Mouse (Mus musculus) lung, embryonic 15.5 days (tissue): ENCODE measurements around the gene Eddm3b. TPM values are rescaled to one million over a fixed set of nuclear protein-coding genes. Genes with fewer than 3 reads are reported as not detected.

Source experiments
- ATAC-seq: fragments of 200-750 bp; cut with Nextera tagmentation; 2 replicates; pipeline ENCODE4 v1.8.0; 2017; ENCODE audit warnings: moderate number of reproducible peaks, borderline replicate concordance; ENCODE audit not compliant: low FRiP score, low TSS enrichment; ENCODE audit errors: extremely low read depth
- H3K27ac ChIP-seq: fragments of 300-500 bp; sonication (generic); 2 replicates; pipeline ENCODE4 v1.5.1; 2015; ENCODE audit warnings: moderate library complexity, mild to moderate bottlenecking, inconsistent platforms
- H3K27me3 ChIP-seq: fragments of 300-500 bp; sonication (generic); 2 replicates; pipeline ENCODE4 v1.6.1; 2015; ENCODE audit warnings: inconsistent platforms
- H3K36me3 ChIP-seq: fragments of 300-500 bp; sonication (generic); 2 replicates; pipeline ENCODE4 v1.6.1; 2015; ENCODE audit warnings: inconsistent platforms
- H3K4me1 ChIP-seq: fragments of 300-500 bp; sonication (generic); 2 replicates; pipeline ENCODE4 v1.6.1; 2015; ENCODE audit warnings: inconsistent platforms
- H3K4me2 ChIP-seq: fragments of 300-500 bp; sonication (generic); 2 replicates; pipeline ENCODE4 v1.6.1; 2015; ENCODE audit warnings: inconsistent platforms, mild to moderate bottlenecking, moderate library complexity
- H3K4me3 ChIP-seq: fragments of 300-500 bp; sonication (generic); 2 replicates; pipeline ENCODE4 v1.5.1; 2015; ENCODE audit warnings: mild to moderate bottlenecking, inconsistent platforms
- H3K9ac ChIP-seq: fragments of 300-500 bp; sonication (generic); 2 replicates; pipeline ENCODE4 v1.6.1; 2015; ENCODE audit warnings: inconsistent platforms
- H3K9me3 ChIP-seq: fragments of 300-500 bp; sonication (generic); 2 replicates; pipeline ENCODE4 v1.6.1; 2016; ENCODE audit warnings: inconsistent platforms
- WGBS: fragments of 180-500 bp; shearing (Covaris S2); methylation state at CpG from one replicate; pipeline ENCODE4 v1.1.7; 2015; 5-methylcytosine and 5-hydroxymethylcytosine counted together
- polyA plus RNA-seq: library from polyadenylated mRNA; unstranded; fragments of >200 nt; fragmentation: Nextera tagmentation; extraction: Ambion mirVana; gene quantifications from 2 replicates; pipeline ENCODE4 v1.2.1, GENCODE M21; 2015

Eddm3b gene
- polyA plus RNA-seq, 1 experiment from 2014 or later = not detected

- H3K4me3 ChIP-seq = no peak overlapping the region
- H3K27ac ChIP-seq = no peak overlapping the region
- H3K4me2 ChIP-seq = no peak overlapping the region
- no peak overlapping the region for H3K9ac ChIP-seq
- H3K36me3 ChIP-seq = no peaks in the 10 kb centered on the region
- WGBS = 67% methylated on average over 9 of the region's 9 CpGs
- H3K27me3 ChIP-seq = no peaks in the 10 kb centered on the region
- no peak for ATAC-seq
- H3K9me3 ChIP-seq = no peaks in the 10 kb centered on the region
- H3K4me1 ChIP-seq = no peaks in the 10 kb centered on the region
Observed at GRCm38 (mm10) chr14:51128775-51129623, 14.8 kb downstream of the Eddm3b start.

- 58% methylated on average over 4 of the region's 4 CpGs for WGBS
Observed at GRCm38 (mm10) chr14:51129624-51129975, 15.4 kb downstream of the Eddm3b start.

DNA sequence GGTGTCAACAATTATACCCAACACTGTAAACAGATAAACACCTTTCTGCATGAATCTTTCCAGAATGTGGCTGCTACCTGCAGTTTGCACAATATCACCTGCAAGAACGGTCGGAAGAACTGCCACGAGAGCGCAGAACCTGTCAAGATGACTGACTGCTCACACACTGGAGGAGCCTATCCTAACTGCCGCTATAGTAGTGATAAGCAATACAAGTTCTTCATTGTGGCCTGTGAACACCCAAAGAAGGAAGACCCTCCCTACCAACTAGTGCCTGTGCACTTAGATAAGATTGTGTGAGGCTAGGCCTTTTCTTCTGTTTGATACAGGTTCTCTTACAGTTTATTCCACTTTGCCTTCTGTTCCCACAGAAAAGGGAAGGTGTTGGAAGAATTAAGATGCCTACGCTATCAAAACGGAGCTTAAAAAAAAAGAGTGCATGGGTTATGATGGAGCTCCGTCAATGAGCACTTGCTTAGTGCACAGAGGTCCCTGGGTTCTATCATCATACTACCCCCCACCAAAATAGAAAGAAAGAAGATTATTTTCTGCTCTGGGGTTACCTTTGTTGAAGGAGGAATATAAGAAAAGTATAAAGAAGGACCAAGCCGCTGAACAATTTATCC is 16.2 kb downstream of the Eddm3b start:
- Histone ChIP-seq H3K4me2 (no peak overlapping the region), H3K27ac (no peak overlapping the region), H3K4me3 (no peak overlapping the region), H3K9me3 (no peaks in the 10 kb centered on the region), H3K36me3 (no peaks in the 10 kb centered on the region), H3K4me1 (no peaks in the 10 kb centered on the region), H3K9ac (no peak overlapping the region), H3K27me3 (no peaks in the 10 kb centered on the region)
- ATAC-seq = no peak
- 62% methylated on average over 9 of the region's 9 CpGs for WGBS

More at GRCm38 (mm10) chr14:51129624-51129975, 15.4 kb downstream of the Eddm3b start:
- Histone ChIP-seq H3K36me3 (no peaks in the 10 kb centered on the region), H3K4me3 (no peak overlapping the region), H3K9ac (no peak overlapping the region), H3K9me3 (no peaks in the 10 kb centered on the region), H3K4me2 (no peak overlapping the region), H3K4me1 (no peaks in the 10 kb centered on the region), H3K27me3 (no peaks in the 10 kb centered on the region), H3K27ac (no peak overlapping the region)
- no peak for ATAC-seq

DNA sequence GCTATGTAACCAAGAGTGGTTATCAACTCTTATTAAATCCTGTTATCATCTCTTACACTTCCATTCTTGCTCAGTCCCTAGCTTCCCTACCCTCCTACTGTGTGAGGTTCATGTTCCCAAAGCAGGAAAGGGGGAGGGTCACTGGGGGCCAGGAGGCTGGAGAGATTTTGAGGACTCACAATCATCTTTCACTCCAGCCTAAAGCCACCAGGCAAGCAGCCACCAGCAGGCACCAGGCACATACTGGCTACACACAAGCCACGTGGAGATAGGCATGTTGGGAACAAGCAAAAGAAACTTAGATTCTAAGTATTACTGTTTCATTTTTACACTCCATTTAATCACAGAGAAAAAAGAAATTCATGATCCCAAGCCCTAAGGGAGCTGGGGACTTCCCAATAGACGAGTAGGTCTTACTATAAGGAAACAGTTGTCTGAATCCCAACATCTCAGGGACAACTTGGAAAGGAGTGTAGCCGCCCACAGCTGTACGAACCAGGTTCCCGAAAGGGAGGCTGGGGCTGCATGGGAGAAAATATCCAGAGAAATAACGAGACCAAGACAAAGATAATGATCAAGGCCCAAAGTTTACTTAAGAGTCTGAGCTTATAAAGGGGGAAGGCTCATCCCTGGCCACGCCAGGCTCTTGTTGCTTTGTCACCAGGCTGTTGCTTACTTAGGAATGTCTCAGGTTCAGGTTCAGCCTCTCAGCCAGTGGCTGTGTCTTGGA is 17.0 kb downstream of the Eddm3b start:
- Histone ChIP-seq H3K9me3 (no peaks in the 10 kb centered on the region), H3K9ac (no peak overlapping the region), H3K4me2 (no peak overlapping the region), H3K4me3 (no peak overlapping the region), H3K4me1 (no peaks in the 10 kb centered on the region), H3K27me3 (no peaks in the 10 kb centered on the region), H3K27ac (no peak overlapping the region), H3K36me3 (no peaks in the 10 kb centered on the region)
- ATAC-seq = no peak
- 69% methylated on average over 7 of the region's 7 CpGs for WGBS

DNA sequence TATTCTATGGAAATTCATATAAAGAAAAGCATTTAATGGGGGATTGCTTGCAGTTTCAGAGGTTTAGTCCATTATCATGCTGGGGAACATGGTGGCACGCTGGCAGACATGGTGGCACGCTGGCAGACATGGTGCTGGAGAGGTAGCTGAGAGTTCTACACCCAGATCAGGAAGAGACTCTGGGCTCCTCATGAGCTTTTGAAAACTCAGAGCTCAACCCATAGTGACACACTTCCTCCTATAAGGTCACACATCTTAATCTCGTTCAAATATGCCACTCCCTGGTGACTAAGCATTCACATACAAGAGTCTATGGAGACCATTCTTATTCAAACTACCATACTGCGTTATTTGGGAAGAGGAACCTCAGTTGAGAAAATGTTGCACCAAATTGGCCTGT is 18.1 kb downstream of the Eddm3b start:
- no peak for ATAC-seq
- Histone ChIP-seq H3K4me3 (no peak overlapping the region), H3K27ac (no peak overlapping the region), H3K9ac (no peak overlapping the region), H3K36me3 (no peaks in the 10 kb centered on the region), H3K9me3 (no peaks in the 10 kb centered on the region), H3K4me1 (no peaks in the 10 kb centered on the region), H3K4me2 (no peak overlapping the region), H3K27me3 (no peaks in the 10 kb centered on the region)
- WGBS = 91% methylated on average over 4 of the region's 4 CpGs

- Histone ChIP-seq H3K9ac (no peak overlapping the region), H3K27me3 (no peaks in the 10 kb centered on the region), H3K9me3 (no peaks in the 10 kb centered on the region), H3K4me2 (no peak overlapping the region), H3K27ac (no peak overlapping the region), H3K4me1 (no peaks in the 10 kb centered on the region), H3K4me3 (no peak overlapping the region), H3K36me3 (no peaks in the 10 kb centered on the region)
- WGBS = 62% methylated on average over 2 of the region's 2 CpGs
- ATAC-seq = no peak
Observed at GRCm38 (mm10) chr14:51140342-51140741, 26.1 kb downstream of the Eddm3b start.

- ATAC-seq = no peak
- no peak overlapping the region for H3K4me2 ChIP-seq
- H3K27me3 ChIP-seq = no peaks in the 10 kb centered on the region
- no peak overlapping the region for H3K9ac ChIP-seq
- no peak overlapping the region for H3K27ac ChIP-seq
- H3K36me3 ChIP-seq = no peaks in the 10 kb centered on the region
- no peak overlapping the region for H3K4me3 ChIP-seq
- 84% methylated on average over 4 of the region's 4 CpGs for WGBS
- no peaks in the 10 kb centered on the region for H3K9me3 ChIP-seq
- H3K4me1 ChIP-seq = no peaks in the 10 kb centered on the region
Observed at GRCm38 (mm10) chr14:51142119-51142518, 27.9 kb downstream of the Eddm3b start.

DNA sequence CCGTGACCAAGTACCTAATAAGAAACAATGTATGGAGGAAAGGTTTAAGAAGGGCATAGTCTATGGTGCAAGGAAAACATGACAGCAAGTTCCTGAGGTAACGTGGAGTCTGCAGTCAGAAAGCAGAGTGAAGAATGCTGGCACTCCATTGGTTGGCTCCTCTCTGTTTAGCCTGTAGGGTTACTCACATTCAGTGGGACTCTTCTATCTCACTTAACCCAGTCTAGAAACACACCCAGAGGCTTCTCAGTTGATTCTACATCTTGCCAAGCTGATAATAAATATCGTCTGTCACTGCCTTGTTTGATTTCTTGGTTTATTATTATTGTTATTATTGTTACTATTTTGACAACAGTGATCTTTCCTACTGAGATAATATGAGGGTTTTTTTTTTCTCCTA is 28.3 kb downstream of the Eddm3b start:
- WGBS = 73% methylated on average over 3 of the region's 3 CpGs

DNA sequence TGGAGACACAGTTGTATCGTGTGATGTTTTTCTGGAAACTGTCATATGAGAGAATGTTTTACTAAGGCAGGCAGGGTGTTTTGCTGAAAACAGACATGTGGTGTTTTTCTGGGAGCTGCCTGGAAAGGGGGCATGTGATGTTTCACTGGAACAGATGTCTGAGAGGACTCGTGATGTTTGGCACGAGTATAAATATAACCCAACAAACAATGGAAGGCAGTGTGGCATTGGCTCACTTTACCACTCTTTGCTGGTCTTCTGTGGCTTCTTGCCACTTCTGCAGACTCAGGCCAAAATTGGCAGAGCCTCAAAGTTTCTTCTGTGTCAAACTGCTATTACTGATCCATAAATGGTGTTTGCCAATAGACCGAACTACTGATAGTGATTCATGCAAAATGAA is 29.1 kb downstream of the Eddm3b start:
- Histone ChIP-seq H3K36me3 (no peaks in the 10 kb centered on the region), H3K4me1 (no peaks in the 10 kb centered on the region), H3K27ac (no peak overlapping the region), H3K4me3 (no peak overlapping the region), H3K9me3 (no peaks in the 10 kb centered on the region), H3K4me2 (no peak overlapping the region), H3K9ac (no peak overlapping the region), H3K27me3 (no peaks in the 10 kb centered on the region)
- ATAC-seq = no peak
- 46% methylated on average over 4 of the region's 4 CpGs for WGBS

More for the DNA sequence above, 28.3 kb downstream of the Eddm3b start:
- H3K4me2 ChIP-seq = no peak overlapping the region
- H3K4me1 ChIP-seq = no peaks in the 10 kb centered on the region
- no peak overlapping the region for H3K9ac ChIP-seq
- H3K36me3 ChIP-seq = no peaks in the 10 kb centered on the region
- H3K27me3 ChIP-seq = no peaks in the 10 kb centered on the region
- H3K4me3 ChIP-seq = no peak overlapping the region
- ATAC-seq = no peak
- no peak overlapping the region for H3K27ac ChIP-seq
- no peaks in the 10 kb centered on the region for H3K9me3 ChIP-seq

DNA sequence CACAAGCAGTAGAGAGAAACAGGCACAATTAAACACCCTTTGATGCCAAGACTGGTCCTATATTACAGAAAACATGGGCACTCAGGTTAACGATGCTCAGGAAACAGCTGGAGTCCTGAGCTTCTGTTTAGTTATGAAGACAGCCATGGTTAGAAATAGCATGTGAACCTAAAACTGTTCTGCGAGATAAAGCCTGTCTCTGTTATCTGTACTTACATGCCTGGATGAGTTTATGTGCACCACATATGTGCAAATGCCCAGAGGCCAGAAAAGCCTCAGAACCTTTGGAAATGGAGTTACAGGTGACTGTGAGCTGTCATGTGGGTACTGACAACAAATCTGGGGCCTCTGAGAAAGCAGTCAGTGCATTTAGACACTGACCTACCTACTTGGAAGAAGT is 29.7 kb downstream of the Eddm3b start:
- WGBS = 67% methylated on average over 2 of the region's 2 CpGs
- Histone ChIP-seq H3K4me3 (no peak overlapping the region), H3K4me2 (no peak overlapping the region), H3K27ac (no peak overlapping the region), H3K4me1 (no peaks in the 10 kb centered on the region), H3K9ac (no peak overlapping the region), H3K36me3 (no peaks in the 10 kb centered on the region), H3K9me3 (no peaks in the 10 kb centered on the region), H3K27me3 (no peaks in the 10 kb centered on the region)
- ATAC-seq = no peak

GRCm38 (mm10) chr14:51144451-51144850 is 30.2 kb downstream of the Eddm3b start:
- H3K9me3 ChIP-seq = no peaks in the 10 kb centered on the region
- H3K27me3 ChIP-seq = no peaks in the 10 kb centered on the region
- H3K4me3 ChIP-seq = no peak overlapping the region
- ATAC-seq = no peak
- 90% methylated on average over 4 of the region's 4 CpGs for WGBS
- H3K27ac ChIP-seq = no peak overlapping the region
- H3K36me3 ChIP-seq = no peaks in the 10 kb centered on the region
- no peaks in the 10 kb centered on the region for H3K4me1 ChIP-seq
- H3K9ac ChIP-seq = no peak overlapping the region
- H3K4me2 ChIP-seq = no peak overlapping the region

- Histone ChIP-seq H3K4me1 (no peaks in the 10 kb centered on the region), H3K9ac (no peak overlapping the region), H3K27ac (no peak overlapping the region), H3K4me3 (no peak overlapping the region), H3K36me3 (no peaks in the 10 kb centered on the region), H3K9me3 (no peaks in the 10 kb centered on the region), H3K4me2 (no peak overlapping the region), H3K27me3 (no peaks in the 10 kb centered on the region)
- ATAC-seq = no peak
- WGBS = 68% methylated on average over 6 of the region's 6 CpGs
Observed at GRCm38 (mm10) chr14:51145521-51145920, 31.3 kb downstream of the Eddm3b start.
